Mouse (Mus musculus): ENCODE results near the gene Inafm1. TPM values are rescaled to one million over a fixed set of nuclear protein-coding genes. Genes with fewer than 3 reads are reported as not detected.

The Inafm1 gene
- total and polyA plus RNA-seq, 3 experiments: 50.7 to 87.6 TPM; not detected in 1

DNA sequence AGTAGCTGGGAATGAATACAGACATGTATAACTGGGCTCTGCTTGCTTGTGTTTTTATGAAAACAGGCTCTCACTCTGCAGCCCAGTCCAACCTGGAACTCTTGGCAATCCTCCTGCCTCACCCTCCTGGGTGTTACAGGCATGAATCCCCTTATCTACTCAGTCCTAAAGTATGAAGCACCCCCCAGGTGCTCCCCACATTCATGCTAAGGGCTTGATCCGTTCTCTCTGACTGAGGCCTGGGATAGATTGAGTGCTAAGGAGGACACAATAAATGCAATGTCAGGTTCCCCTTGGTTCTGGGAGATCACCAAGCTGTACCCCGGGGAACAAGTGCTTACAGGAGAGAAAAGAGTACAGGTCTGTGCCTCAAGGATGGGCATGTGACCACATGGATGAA lies 24.2 kb upstream of the Inafm1 start:
- Histone ChIP-seq H3K36me3 (ENCODE audit: control insufficient read depth in 1 of 2, insufficient read depth in 2 of 2, low read length in 2 of 2) (peaks cover 0 to 10% of the 10 kb centered on the region in 2 experiments; a peak in 2 of 4 replicates), H3K4me3 (ENCODE audit: control insufficient read depth in 1 of 2, insufficient read depth in 1 of 2, low read depth in 2 of 2, low read length in 2 of 2) (no peak overlapping the region), H3K9ac (ENCODE audit: control insufficient read depth, low read depth, low read length, poor library complexity, severe bottlenecking) (peak overlapping the region; percentile 52; the same call in 1 of the 2 replicates), H3K27ac (ENCODE audit: control insufficient read depth, low read depth, low read length) (peak overlapping the region; percentile 66; the same call in 1 of the 2 replicates), H3K9me3 (replicated peaks; ENCODE audit: insufficient read depth, low read length) (no peaks in the 10 kb centered on the region), H3K79me2 (ENCODE audit: control insufficient read depth, insufficient read depth, low read length, poor library complexity) (peaks cover 1% of the 10 kb centered on the region; the same call in 1 of the 2 replicates), H3K27me3 (ENCODE audit: control insufficient read depth in 1 of 2, insufficient read depth in 2 of 2, low read length in 2 of 2) (no peaks in the 10 kb centered on the region), H3K4me1 (ENCODE audit: control insufficient read depth in 1 of 2, insufficient read depth in 2 of 2, low read length in 2 of 2) (peaks cover 0 to 15% of the 10 kb centered on the region in 2 experiments; a peak in 2 of 4 replicates)
- no peak for DNase-seq (ENCODE audit: low read depth, low spot score)
- TF ChIP-seq ZMIZ1 (IDR thresholded peaks at IDR 0.05; ENCODE audit: low read depth, low read length): no peak
- TF ChIP-seq CTCF (IDR thresholded peaks at IDR 0.05 in 2 of 3, conservative IDR thresholded peaks at IDR 0.05 in 1 of 3; ENCODE audit: control insufficient read depth in 1 of 3, insufficient read depth in 1 of 3, low read depth in 2 of 3, low read length in 3 of 3, poor library complexity in 1 of 3, severe bottlenecking in 1 of 3): no peak
- TF ChIP-seq POLR2AphosphoS2 (IDR thresholded peaks at IDR 0.05; ENCODE audit: low read length): no peak
- no peak for TF ChIP-seq USF1 (IDR thresholded peaks at IDR 0.05; ENCODE audit: low read depth, low read length)
- TF ChIP-seq GATA1 (IDR thresholded peaks at IDR 0.05; ENCODE audit: low read depth, low read length): no peak
- no peak for TF ChIP-seq MYC (IDR thresholded peaks at IDR 0.05; ENCODE audit: low read depth, low read length)
- TF ChIP-seq BHLHE40 (IDR thresholded peaks at IDR 0.05; ENCODE audit: borderline replicate concordance, low read depth, low read length): no peak
- TF ChIP-seq ELF1 (IDR thresholded peaks at IDR 0.05; ENCODE audit: low read depth, low read length): no peak

DNA sequence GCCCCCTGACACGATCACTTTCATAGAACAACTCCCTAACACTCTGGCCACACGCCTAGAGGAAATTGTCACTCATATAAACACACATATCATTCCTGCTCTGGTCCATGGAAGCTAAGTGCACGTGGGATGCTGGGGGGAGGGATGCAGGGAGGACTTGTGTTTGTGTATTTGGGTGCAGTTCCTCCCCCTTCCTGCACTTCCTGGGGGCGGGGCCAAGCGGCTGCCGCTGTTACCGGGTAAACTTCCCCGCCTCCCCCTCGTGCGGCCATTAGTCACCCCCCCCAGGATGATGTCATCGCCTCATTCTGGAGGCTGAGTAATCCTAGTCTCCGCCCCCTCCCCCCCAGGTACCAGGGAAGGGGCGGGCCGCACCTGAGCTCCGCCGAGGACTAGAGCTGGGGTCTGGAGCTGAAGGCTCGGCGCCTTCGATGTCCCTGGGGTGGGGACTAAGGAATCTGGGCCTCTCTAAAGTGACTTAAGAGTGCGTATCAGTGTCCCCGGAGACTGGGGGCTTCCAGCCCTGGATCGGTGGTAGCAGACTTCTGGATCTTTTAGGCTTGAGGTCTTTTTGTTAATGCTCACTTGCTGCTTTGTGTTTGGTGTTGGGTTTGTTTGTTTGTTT lies 23.5 kb upstream of the Inafm1 start:
- Histone ChIP-seq H3K27ac (ENCODE audit: control insufficient read depth, low read depth, low read length) (peak overlapping the region; percentile 100), H3K9me3 (replicated peaks; ENCODE audit: insufficient read depth, low read length) (no peaks in the 10 kb centered on the region), H3K27me3 (ENCODE audit: control insufficient read depth in 1 of 2, insufficient read depth in 2 of 2, low read length in 2 of 2) (no peaks in the 10 kb centered on the region), H3K4me1 (ENCODE audit: control insufficient read depth in 1 of 2, insufficient read depth in 2 of 2, low read length in 2 of 2) (peaks cover 0 to 15% of the 10 kb centered on the region in 2 experiments; a peak in 2 of 4 replicates), H3K9ac (ENCODE audit: control insufficient read depth, low read depth, low read length, poor library complexity, severe bottlenecking) (peak overlapping the region; percentile 98), H3K4me3 (ENCODE audit: control insufficient read depth in 1 of 2, insufficient read depth in 1 of 2, low read depth in 2 of 2, low read length in 2 of 2) (peak overlapping the region; percentile 45 to 55), H3K79me2 (ENCODE audit: control insufficient read depth, insufficient read depth, low read length, poor library complexity) (peaks cover 1% of the 10 kb centered on the region; the same call in 1 of the 2 replicates), H3K36me3 (ENCODE audit: control insufficient read depth in 1 of 2, insufficient read depth in 2 of 2, low read length in 2 of 2) (peaks cover 0 to 10% of the 10 kb centered on the region in 2 experiments; a peak in 2 of 4 replicates)
- DNase-seq (ENCODE audit: low read depth, low spot score): peak; percentile 96
- TF ChIP-seq USF1 (IDR thresholded peaks at IDR 0.05; ENCODE audit: low read depth, low read length) (peak; percentile 48), POLR2A (IDR thresholded peaks at IDR 0.05; ENCODE audit: control insufficient read depth in 1 of 2, insufficient read depth in 1 of 2, low read depth in 1 of 2, low read length in 2 of 2, poor library complexity in 1 of 2) (peak in 1 of 2 experiments; percentile 16; a peak in 1 of 4 replicates), JUND (IDR thresholded peaks at IDR 0.05; ENCODE audit: low read depth, low read length) (no peak; the same call in 1 of the 2 replicates), POLR2AphosphoS5 (IDR thresholded peaks at IDR 0.05; ENCODE audit: borderline replicate concordance, low read depth, low read length) (no peak; the same call in 1 of the 2 replicates), RAD21 (IDR thresholded peaks at IDR 0.05; ENCODE audit: low read depth, low read length) (no peak), GATA1 (IDR thresholded peaks at IDR 0.05; ENCODE audit: low read depth, low read length) (no peak), KAT2A (conservative IDR thresholded peaks at IDR 0.05; ENCODE audit: low read depth, low read length) (no peak), MXI1 (IDR thresholded peaks at IDR 0.05; ENCODE audit: low read depth, low read length) (peak; percentile 98), EP300 (IDR thresholded peaks at IDR 0.05; ENCODE audit: low read depth in 1 of 2, low read length in 2 of 2) (no peak), MYC (IDR thresholded peaks at IDR 0.05; ENCODE audit: low read depth, low read length) (peak; percentile 66; the same call in 1 of the 2 replicates), ZKSCAN1 (IDR thresholded peaks at IDR 0.05; ENCODE audit: low read depth, low read length) (no peak), TCF12 (IDR thresholded peaks at IDR 0.05; ENCODE audit: low read depth, low read length) (no peak), MEF2A (IDR thresholded peaks at IDR 0.05; ENCODE audit: extremely low read depth, insufficient replicate concordance, low read depth, low read length, poor library complexity, severe bottlenecking) (no peak), BHLHE40 (IDR thresholded peaks at IDR 0.05; ENCODE audit: borderline replicate concordance, low read depth, low read length) (peak; percentile 78; the same call in 1 of the 2 replicates), TBP (IDR thresholded peaks at IDR 0.05; ENCODE audit: low read depth, low read length) (no peak), ETS1 (IDR thresholded peaks at IDR 0.05; ENCODE audit: low read depth, low read length) (peak; percentile 90), TAL1 (IDR thresholded peaks at IDR 0.05; ENCODE audit: low read length) (no peak), ZNF384 (IDR thresholded peaks at IDR 0.05; ENCODE audit: low read depth, low read length) (no peak), ZC3H11A (IDR thresholded peaks at IDR 0.05; ENCODE audit: low read depth, low read length) (no peak), MAFK (IDR thresholded peaks at IDR 0.05; ENCODE audit: borderline replicate concordance, low read depth, low read length) (no peak), MAX (IDR thresholded peaks at IDR 0.05; ENCODE audit: low read length) (peak; percentile 86), MYB (IDR thresholded peaks at IDR 0.05; ENCODE audit: low read depth, low read length) (no peak), ZMIZ1 (IDR thresholded peaks at IDR 0.05; ENCODE audit: low read depth, low read length) (no peak), SMC3 (IDR thresholded peaks at IDR 0.05; ENCODE audit: low read depth, low read length) (no peak), GABPA (IDR thresholded peaks at IDR 0.05; ENCODE audit: low read depth, low read length) (no peak), SIN3A (IDR thresholded peaks at IDR 0.05; ENCODE audit: low read length) (peak; percentile 95), CHD1 (IDR thresholded peaks at IDR 0.05; ENCODE audit: low read depth, low read length) (no peak)

All from MEL (cell line).